Mouse (Mus musculus) liver, postnatal 0 days (tissue): Measurements from ENCODE around the gene Vegfa.

Experiments
- CTCF ChIP-seq: sonication (generic); IDR thresholded peaks from 2 replicates; pipeline ENCODE4 v1.5.1; 2016; ENCODE audit warnings: antibody characterized with exemption, low read depth
- EP300 ChIP-seq: IDR thresholded peaks from 2 replicates; pipeline ENCODE4 v1.6.1; 2016; ENCODE audit warnings: antibody characterized with exemption, low read depth, mild to moderate bottlenecking

DNA sequence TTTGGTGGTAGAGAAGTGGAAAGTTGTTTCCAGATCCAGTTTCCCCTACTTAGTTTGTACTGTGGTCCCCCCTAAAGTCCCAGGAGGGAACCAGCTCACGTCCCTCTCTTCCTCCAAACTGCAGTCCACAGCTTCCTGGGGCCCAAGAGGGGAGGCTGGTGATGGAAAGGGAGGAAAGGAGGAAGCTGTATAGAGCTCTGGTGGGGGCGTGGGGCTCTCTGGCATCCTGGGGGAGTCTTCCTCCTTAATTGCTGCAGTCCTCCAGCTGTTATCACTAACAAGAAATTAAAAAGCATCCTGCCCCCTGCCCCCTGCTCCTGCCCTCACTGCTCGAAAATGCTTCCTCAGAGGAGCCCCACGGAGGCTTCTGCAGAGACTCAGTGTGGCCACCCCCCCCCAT lies 17.4 kb upstream of the Vegfa start:
- TF ChIP-seq CTCF (no peak), EP300 (no peak)
